Mouse (Mus musculus): ENCODE results near the gene Nop10. TPM values are rescaled to one million over a fixed set of nuclear protein-coding genes. Genes with fewer than 3 reads are reported as not detected.

Gene Nop10
- 10 to 100 TPM; 89.3 to 93.9 TPM for total RNA-seq (2021)
- long read RNA-seq, experiment 1, transcript Nop10-201 (2 exons, 1,109 nt) = major isoform, 272 of 274 reads
- long read RNA-seq, experiment 1, partial matches to known transcripts = 0 of 274 reads
- long read RNA-seq, experiment 1, other reads (novel, unspliced or antisense) = 2 of 274 reads
- long read RNA-seq, experiment 2, transcript Nop10-201 (2 exons, 1,109 nt) = major isoform, 189 of 194 reads
- long read RNA-seq, experiment 2, partial matches to known transcripts = 0 of 194 reads
- long read RNA-seq, experiment 2, other reads (novel, unspliced or antisense) = 5 of 194 reads

GRCm38 (mm10) chr2:112261748-112262653 is at the start of gene Nop10:
Gene Nop10 (plus strand): TSS chr2:112261926.
- DNase-seq (ENCODE audit: low spot score in 2 of 2) = peak; percentile 34 to 66

- no peak for DNase-seq (ENCODE audit: low spot score in 2 of 2)
Observed at GRCm38 (mm10) chr2:112215977-112216376, 45.7 kb upstream of the Nop10 start.

GRCm38 (mm10) chr2:112217614-112218013 is 44.1 kb upstream of the Nop10 start:
- DNase-seq (ENCODE audit: low spot score in 2 of 2) = no peak

GRCm38 (mm10) chr2:112220880-112221279 is 40.8 kb upstream of the Nop10 start:
- DNase-seq (ENCODE audit: low spot score in 2 of 2) = no peak

- DNase-seq (ENCODE audit: low spot score in 2 of 2) = no peak
Observed at GRCm38 (mm10) chr2:112222607-112223006, 39.1 kb upstream of the Nop10 start.

GRCm38 (mm10) chr2:112224356-112224755 is 37.4 kb upstream of the Nop10 start:
- DNase-seq (ENCODE audit: low spot score in 2 of 2) = no peak

- DNase-seq (ENCODE audit: low spot score in 2 of 2) = no peak
Observed at GRCm38 (mm10) chr2:112232623-112233022, 29.1 kb upstream of the Nop10 start.

GRCm38 (mm10) chr2:112236620-112237019 is 25.1 kb upstream of the Nop10 start:
- no peak for DNase-seq (ENCODE audit: low spot score in 2 of 2)

- DNase-seq (ENCODE audit: low spot score in 2 of 2) = no peak
Observed at GRCm38 (mm10) chr2:112238006-112238405, 23.7 kb upstream of the Nop10 start.

GRCm38 (mm10) chr2:112239212-112239934 is 22.4 kb upstream of the Nop10 start, which contains the start of gene Lpcat4:
Gene Lpcat4 (plus strand): TSS chr2:112239468.
- peak; percentile 69 to 72 for DNase-seq (ENCODE audit: low spot score in 2 of 2)

GRCm38 (mm10) chr2:112239935-112240721 is 21.6 kb upstream of the Nop10 start:
- DNase-seq (ENCODE audit: low spot score in 2 of 2) = no peak

GRCm38 (mm10) chr2:112241787-112242186 is 19.9 kb upstream of the Nop10 start:
- DNase-seq (ENCODE audit: low spot score in 2 of 2) = no peak

- no peak for DNase-seq (ENCODE audit: low spot score in 2 of 2)
Observed at GRCm38 (mm10) chr2:112245307-112245706, 16.4 kb upstream of the Nop10 start.

- no peak for DNase-seq (ENCODE audit: low spot score in 2 of 2)
Observed at GRCm38 (mm10) chr2:112246193-112246592, 15.5 kb upstream of the Nop10 start.

- DNase-seq (ENCODE audit: low spot score in 2 of 2) = no peak
Observed at GRCm38 (mm10) chr2:112247323-112247722, 14.4 kb upstream of the Nop10 start.

GRCm38 (mm10) chr2:112249780-112250453 is 11.8 kb upstream of the Nop10 start:
- DNase-seq (ENCODE audit: low spot score in 2 of 2) = no peak

GRCm38 (mm10) chr2:112254675-112255515 is 6.8 kb upstream of the Nop10 start:
- no peak for DNase-seq (ENCODE audit: low spot score in 2 of 2)

- no peak for DNase-seq (ENCODE audit: low spot score in 2 of 2)
Observed at GRCm38 (mm10) chr2:112259241-112259962, 2.3 kb upstream of the Nop10 start, which contains the start of gene Nutm1. Gene Nutm1 (minus strand): TSS chr2:112259291.
